Mouse (Mus musculus) erythroblast, embryonic 14.5 days (primary cell): ENCODE data around the gene Col19a1.

Experiments
- GATA1 ChIP-seq: IDR thresholded peaks from 2 replicates; pipeline ENCODE4 v1.6.1; 2012; ENCODE audit warnings: low read length, inconsistent platforms, mixed read lengths
- TAL1 ChIP-seq: IDR thresholded peaks from 3 replicates; pipeline ENCODE4 v1.6.1; 2012; ENCODE audit warnings: low read length, inconsistent platforms, mixed read lengths

GRCm38 (mm10) chr1:24347621-24348160, 239.6 kb downstream of the Col19a1 start:
- no peak for TF ChIP-seq GATA1
- TF ChIP-seq TAL1 = no peak
